Mouse (Mus musculus) cerebellum, adult 8-10 months (tissue): ENCODE data around the gene Sod3.

Experiments
- DNase-seq: peaks from one replicate; pipeline ENCODE4 v3.0.0; 2022

Sod3 gene

DNA sequence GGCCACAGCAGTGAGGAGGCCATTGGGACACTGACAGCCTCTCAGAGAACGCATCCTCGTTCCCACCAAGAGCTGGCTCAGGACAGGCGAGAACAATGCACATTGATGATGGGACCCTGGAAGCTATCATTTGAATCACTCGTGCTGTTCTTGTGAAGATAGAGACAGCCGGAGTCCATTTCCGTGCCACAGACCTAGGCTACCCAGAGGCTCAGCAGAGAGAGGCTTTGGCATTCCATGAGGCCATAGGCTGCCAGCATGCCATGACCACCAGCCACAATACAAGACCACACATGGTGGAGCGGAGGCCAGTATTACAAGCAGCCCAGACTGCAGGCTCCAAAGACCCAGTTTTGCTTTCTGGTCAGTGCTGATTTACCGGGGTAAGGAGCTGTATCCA, 19.2 kb downstream of the Sod3 start:
- no peak for DNase-seq

DNA sequence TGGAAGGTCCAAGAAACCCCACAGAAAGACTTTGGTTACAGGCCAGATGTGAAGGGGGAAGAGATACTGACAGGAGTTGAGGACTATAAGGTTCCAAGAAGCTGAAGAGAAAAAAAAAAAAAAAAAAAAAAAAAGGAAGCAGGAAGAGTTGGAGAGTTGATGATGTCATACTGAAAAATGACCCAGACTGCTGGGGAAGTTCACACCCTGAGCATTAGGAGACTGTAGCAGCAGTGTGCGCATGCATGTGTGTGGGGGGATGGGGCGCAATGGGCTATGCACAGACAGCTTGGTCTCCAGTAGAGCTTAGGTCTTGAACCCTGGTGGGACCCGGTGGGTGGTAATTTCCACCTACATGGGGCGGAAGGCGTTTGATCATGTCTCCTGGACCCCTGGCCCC, 20.2 kb downstream of the Sod3 start:
- DNase-seq: no peak

DNA sequence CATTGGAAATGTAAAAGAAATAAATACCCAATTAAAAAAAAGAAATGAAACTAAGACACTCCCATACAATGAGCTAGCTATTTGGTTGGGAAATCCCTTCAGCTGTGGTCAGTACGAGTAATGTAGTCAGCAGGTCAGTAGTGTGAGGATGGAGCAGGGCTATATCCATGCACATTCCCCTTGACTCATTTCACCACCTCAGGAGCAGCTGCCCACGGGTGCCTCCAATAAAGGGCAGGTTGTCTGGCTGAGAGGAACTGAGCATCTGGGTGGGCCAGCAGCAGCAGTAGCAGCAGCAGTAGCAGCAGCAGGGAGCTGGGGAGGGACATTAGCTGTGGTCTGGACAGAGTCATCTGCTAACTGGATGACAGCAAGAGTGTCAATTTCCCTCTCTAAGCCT, 22.4 kb downstream of the Sod3 start:
- DNase-seq: no peak

DNA sequence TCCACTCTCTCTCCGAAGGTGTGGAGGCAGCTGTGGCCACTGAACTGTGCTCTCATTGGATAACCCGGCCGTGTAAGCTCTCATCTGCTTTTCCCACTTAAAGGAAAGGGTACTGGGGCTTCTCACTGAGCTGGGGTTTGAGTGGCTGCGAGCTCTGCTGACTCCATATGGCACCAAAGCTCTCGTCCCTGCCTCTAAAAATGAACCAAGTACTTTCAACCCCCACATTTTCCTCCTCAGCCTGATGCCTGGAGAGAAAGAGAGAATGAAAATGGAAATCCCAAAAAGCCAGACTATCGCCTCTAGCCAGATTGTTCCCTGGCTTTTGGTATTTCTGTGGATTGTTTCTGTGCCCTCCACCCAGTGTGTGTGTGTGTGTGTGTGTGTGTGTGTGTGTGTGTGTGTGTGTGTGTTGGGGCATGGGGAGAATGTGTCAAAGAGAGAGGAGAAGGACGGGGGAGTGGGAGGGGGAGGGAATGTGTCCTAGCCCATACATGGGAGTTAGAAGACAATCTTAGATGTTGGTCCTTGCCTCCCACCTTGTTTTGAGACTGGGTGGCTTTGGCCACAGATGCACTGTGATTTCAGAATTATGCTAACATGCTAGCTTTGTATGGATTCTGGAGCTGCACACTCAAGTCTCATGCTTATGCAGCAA, 24.6 kb downstream of the Sod3 start:
- DNase-seq: no peak

GRCm38 (mm10) chr5:52390381-52390780, 26.8 kb downstream of the Sod3 start:
- no peak for DNase-seq

DNA sequence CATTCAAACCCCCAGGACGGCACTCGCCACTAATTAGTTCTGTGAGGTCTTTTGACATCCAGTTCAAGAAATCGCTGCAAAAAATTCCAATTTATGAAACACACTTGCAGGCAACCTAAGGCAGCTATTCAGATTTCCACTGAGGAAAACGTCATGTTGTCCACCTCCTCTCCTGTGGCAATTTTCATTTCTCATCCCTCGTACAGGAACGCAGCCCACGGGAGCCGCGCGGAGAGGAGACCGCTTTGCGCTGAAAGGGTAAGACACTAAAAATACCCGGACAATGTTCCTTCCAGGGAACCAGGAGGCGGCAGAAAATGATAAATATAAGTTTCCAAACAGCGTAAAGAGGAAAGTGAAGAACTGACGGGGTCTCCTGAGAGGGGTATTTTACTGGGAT, 27.9 kb downstream of the Sod3 start:
- no peak for DNase-seq

DNA sequence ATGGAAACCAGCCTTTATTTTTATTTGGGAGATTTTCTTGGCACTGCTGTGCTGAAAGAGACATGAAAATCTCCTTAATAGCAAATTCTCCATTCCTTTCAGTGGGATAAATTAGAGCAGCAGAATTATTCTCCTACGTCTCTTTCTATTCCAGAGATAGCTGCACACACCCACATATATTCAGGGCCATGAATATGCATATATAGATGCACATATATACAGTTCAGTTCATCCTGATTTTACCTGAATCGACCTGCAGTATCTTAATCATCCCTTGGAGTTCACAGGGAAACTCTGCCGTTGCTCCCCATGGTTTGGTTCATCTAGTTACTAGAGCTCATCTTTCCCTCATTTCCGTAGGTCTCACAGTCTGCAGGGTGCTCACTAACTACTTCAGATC, 30.2 kb downstream of the Sod3 start:
- DNase-seq: no peak

DNA sequence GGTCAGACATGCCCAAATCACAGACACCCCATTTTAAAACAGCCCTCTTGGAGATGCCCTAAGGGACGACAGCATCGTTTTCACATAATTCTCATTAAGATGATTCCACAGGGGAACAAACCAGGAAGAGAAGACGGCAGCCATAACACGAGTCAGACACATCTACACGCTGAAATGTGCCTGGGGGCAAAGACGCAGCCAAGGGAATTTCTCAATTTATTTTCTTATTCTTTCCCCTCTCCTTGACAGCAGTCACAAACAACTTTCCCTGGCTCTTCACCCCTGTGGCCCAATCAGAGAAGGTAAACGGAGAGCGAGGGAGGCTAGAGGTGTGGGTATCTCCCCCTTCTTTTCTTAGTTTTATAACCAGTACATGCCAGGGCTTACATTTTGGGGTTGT, 40.8 kb downstream of the Sod3 start:
- DNase-seq: no peak

DNA sequence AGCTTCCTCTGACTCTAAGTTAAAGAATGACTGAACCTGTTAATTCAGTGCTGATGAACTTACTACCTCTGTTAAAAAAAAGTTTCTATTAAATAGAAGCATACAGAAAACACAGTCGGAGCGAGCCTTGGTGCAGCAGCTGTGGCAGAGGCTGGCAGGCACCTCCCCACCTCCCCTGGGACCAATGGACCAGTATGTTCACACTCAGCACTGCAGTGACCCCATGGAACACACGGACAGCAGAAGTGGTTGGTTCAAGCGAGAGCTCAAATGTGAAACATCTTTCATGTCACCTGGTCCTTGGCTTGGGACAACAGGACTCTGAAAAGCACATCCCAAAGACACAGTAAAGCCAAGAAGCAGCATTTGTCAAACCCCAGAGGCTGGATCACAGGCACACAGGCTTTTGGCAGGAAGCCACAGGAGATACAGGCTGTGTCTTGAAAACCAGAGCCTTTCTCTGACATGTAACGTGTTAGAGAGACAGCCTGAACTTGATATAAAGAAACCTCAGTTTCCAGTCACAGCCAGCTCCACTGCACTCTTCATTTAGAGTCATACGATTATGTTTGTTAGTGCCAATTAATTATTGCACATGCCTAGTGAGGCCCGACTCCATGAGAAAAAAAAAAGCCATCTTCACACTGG, 45.2 kb downstream of the Sod3 start:
- DNase-seq: peak; percentile 28

DNA sequence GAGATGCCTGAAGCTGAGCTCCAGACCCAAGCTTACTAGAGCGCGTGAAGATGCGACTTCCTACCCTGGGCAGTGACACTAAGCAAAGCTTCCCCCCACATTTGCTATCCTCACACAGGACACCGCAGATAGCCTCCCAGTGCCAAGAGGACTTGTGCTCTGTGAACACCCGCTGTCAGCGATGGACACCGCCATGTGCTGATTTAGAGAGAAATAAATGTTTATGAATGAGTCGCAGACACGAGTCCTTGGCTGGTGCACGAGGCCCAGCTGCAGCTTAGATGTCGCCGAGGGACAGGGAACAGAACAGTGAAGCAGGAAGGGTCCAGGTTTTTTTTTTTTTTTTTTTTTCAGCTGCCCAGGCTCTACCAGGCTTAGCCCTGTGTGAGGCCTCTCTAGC, 46.6 kb downstream of the Sod3 start:
- no peak for DNase-seq

DNA sequence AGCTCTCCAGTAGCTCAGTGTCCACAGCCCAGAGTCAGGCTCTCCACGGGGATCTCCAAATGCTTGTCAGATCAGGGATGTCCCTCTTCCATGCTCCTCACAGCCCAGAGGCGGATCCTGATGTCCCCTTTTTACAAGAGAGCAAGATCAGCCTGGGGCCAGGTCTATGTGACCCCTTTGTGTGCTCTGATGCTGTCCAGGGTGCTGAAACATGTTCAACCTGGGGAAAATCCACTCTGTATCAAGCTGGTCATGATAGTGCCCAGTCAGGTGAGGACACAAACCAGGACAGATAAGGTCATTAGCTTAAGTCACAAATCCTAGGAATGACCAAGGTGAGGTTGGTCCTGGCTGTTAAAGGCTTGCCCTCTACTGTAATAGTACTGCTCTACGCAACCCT, 48.0 kb downstream of the Sod3 start:
- no peak for DNase-seq

GRCm38 (mm10) chr5:52415193-52415592, 51.6 kb downstream of the Sod3 start:
- no peak for DNase-seq

- peak; percentile 48 for DNase-seq
Measured at GRCm38 (mm10) chr5:52415917-52416316, 52.3 kb downstream of the Sod3 start.

DNA sequence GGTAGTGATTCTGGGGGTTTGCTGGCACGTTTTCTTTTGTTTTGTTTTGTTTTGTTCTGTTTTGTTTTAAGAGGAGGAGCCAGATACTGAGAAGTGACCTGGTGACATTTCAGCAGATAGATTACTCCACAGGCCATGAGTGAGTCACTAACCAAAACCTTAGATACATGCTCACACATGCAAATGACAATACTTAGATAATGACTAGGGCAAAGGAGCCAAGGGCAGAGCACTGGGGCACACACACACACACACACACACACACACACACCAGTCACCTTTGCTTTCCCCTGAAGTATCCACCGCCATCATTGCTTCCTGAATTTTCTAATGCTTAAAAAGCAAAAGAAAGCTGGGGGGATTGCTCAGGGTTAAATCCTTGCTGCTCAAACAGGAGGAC, 52.9 kb downstream of the Sod3 start:
- no peak for DNase-seq
